Mouse (Mus musculus): ENCODE data around the gene Sds.

DNA sequence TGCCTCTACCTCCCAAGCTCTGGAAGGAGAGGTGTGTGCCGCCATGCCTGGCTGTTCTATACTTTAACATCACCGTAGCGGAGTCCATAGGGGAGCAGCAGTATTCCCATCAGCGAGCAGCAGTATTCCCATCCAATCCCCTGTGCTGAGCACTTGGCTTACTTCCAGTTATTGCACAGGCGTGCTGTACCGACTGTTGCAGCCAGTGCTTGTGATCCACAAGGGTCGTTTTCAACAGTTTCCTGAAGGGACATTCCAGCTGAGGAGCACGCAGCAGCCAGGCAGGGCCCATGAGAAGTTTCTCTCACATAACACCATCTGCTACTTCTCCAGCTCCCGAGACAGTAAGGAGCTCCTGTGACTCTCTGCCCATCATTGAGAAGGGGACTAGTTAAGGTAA is 30.2 kb downstream of the Sds start:
- no peak for TF ChIP-seq CTCF (IDR thresholded peaks at IDR 0.05; ENCODE audit: borderline replicate concordance, insufficient read depth, low read length)
- TF ChIP-seq POLR2A (IDR thresholded peaks at IDR 0.05; ENCODE audit: low read depth, low read length), result no peak
